Mouse (Mus musculus) layer of hippocampus, postnatal 14 days (tissue): ENCODE measurements around the gene Vsig8. TPM values are rescaled to one million over a fixed set of nuclear protein-coding genes. Genes with fewer than 3 reads are reported as not detected.
A peak's percentile ranks its signal among the peaks of the same experiment; 100 is the strongest.

Experiments used
- DNase-seq, 2 experiments: peaks; one replicate each; pipeline ENCODE4 v3.0.0; 2021 to 2022; ENCODE audit warnings: low spot score in 2 of 2, mixed read lengths in 1 of 2
- total RNA-seq, 2 experiments: library from RNA; stranded (reverse); gene quantifications; 2 replicates each; pipeline ENCODE4 v1.2.3; 2021

The Vsig8 gene
- total RNA-seq, 2 experiments from 2014 or later, result 0.71 to 0.74 TPM

DNA sequence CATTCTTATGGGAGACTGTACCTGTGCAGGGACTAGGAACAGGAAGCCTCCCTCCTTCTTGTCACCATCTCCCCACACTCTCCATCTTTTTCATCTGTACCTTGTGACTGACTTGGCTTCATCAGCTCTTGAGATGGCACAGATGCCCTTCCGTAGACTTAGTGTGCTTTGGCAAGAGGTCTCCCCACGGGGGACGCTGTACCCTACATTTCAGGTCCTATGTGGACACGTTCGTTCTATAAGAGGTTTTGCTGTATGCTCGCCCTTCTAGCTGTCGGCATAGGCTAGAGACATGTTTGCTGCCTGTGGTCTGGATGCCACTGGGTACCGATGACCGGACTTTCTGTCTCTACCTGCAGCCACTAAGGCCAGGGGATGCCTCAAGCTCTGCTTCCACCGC is 28.3 kb upstream of the Vsig8 start:
- DNase-seq, result no peak

DNA sequence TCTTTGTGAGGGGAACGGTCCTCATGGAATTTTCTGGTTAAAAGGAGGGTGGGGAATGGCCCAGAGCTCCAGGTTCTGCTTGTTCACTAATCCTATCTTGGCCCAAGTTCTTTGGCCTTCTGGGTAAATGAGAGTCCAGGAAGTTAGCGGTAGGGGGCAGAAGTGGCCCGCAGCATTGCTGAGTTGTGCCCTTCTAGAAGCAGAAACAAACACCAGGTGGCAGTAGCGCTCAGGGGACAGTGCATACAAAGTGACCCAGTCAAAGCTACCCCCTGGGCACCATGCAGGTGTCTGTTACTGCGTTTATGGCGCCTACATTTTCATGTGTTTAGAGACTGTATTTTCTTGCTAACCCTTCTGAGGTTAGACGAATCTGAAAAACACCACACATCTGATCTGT is 27.0 kb upstream of the Vsig8 start:
- peak; percentile 85 to 91 for DNase-seq

DNA sequence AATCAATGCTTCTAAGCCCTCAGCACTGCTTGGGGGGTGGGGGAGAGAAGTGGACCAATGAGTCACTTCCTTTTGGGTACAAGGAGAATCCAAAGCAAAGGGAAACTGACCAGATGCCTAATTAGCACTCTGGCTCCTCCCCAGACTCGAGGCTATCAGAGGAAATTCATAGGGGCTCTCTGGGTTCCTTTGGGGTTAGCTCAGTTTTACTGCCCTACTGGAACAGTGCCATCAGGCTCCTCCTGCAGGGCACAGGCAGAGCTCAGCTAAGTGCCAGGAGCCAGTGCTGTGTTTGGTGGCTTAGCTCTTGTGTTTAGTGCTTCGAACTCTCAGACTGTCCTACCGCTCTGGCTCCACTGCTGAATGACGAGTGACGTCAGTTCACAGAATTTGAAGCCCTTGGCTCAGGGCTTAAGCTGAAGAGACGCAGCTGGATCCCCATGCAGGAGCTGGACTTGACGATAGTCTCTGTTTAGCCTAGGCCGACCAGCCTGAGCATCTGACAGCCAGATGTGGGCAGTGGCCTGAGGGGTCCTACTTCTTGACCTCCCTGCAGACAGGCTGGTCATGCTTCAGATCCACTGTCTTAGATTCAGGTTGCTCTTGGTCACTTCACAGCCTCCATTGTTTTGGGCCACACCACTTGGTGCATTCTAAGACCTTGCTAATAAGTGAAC is 25.1 kb upstream of the Vsig8 start:
- DNase-seq, result no peak

DNA sequence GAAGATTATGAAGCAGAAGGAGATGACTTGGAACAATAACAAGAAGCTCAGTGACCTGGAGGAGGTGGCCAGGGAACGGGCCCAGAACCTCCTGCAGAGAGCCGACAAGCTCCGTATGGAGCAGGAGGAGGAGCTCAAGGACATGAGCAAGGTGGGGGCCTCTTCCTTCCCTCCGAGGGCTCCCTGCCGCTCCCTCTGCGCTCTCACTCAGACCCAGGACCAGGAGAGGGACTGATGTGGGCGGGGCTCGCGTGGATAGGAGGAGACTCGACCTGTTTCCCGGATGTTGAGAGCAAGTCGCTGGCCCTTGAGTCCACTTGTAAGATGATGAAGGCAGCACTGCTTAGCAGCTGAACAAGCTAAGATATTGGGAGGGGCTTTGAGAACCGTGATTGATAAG is 23.2 kb upstream of the Vsig8 start:
- no peak for DNase-seq

DNA sequence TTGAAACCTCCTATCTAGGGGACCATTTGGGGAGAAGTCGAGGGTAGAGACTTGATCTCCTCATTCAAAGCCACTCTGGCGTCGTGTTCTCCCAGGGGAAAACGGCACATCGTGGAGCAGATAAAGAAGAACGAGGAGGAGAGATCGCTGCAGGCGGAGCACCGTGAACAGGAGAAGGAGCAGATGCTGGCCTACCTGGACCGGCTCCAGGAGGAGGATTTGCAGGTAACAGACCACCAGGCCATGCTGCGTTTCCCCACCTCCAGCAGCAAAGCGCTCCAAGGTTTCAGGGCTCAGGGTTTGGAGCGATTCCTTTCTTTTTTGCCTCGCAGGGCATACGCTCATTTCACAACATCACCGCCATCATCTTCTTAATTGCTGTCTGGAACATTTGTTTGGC is 20.6 kb upstream of the Vsig8 start:
- DNase-seq, result no peak

DNA sequence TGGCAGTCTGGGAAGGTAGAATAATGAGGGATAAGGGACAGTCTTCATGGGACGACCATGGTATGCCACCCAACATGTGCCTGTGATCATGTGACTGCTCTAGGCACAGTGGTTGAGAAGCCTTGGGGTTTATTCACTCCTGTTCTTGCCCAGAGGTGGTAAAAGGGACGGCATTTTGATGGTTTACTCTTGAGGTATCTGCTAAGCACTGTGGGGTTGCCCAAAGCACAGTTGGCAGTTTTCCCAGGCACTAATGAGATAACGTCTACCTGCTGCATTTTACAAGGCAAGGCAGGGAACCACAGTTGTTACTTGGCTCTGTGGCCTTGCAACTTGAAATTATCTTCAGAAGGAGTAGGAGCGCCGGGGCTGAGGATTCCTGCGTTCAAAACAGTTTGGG is 15.9 kb upstream of the Vsig8 start:
- DNase-seq, result no peak

DNA sequence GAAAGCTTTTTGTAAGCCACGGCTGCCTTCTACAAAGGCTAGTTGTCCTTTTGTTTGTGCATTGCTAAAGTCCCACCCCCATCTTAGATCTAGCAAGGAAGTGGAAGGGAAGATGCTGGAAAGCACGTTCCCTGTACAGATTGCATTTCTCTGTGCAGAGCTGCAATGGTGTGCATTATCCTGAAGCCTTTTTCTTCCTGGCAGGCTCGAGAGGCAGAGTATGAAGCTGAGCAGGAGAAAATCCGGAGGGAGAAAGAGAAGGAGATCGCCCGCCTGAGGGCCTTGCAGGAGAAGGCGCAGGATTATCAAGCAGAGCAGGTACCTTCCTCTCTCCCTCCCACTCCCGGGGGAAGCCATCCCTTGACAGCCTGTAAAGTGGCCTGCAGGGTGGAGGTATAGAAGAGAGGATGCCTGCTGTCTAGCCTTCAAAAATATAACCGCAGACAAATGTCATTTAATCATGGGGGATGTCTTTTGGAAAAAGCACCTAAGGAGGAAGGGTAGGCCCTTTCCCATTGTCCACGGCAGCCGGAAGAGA is 15.4 kb upstream of the Vsig8 start:
- DNase-seq, result no peak

DNA sequence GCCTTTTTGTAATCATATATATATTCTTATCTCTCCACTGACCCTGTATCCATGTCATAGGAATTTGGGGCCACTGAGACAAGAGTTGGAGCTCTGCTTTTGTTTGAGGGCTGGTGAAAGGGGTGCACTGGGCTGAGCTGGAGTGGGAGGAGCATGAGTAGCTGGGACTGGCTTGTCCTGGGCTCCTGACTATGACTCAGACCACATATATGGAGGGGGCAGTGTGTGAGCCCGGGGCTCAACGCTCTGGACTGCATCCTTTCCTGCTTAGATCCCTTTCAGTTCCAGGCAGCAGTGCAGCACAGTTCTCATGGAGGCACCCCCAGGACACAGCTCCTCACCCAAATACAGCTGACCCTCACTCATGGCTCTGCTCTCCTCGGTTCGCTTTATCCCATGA is 9.7 kb upstream of the Vsig8 start:
- DNase-seq, result no peak

DNA sequence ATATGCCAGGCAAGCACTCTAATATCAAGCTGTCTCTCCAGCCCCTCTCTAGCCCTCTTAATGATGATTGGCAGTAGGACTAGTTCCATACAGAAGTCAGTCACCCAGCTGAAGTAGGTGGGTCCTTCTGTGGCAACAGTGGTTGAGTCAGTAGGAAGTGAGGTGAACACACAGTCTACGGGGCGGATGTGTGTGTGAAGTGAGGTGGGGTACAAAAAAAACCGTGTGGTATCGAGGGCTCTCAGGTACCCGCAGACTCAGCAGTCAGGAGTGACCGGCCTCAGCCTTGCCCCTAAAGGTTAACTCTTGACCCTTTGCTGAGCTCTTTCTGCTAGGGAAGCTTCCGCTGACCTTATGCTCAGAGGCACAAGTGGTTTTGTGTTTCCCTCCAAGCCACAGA is 7.2 kb upstream of the Vsig8 start:
- DNase-seq, result no peak

DNA sequence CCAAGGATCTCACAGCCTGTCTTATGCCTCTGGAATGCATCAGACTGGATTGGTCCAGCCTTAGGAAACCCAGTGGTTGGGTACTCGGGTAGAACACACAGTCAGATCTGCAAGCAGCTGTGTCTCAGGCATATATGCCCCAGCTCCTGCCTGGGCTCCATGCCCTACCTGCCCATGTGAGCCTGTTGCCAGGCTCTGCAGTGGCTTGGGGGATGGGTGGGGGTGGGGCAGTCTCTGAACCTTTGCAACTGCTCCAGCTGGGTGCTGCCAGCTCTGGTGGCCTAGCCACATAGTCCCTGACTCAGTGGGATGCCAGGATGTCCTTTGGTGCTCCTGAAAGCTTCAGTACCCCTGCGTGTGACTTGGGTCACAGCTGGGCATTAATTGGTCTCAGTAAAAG is 6.4 kb upstream of the Vsig8 start:
- no peak for DNase-seq

DNA sequence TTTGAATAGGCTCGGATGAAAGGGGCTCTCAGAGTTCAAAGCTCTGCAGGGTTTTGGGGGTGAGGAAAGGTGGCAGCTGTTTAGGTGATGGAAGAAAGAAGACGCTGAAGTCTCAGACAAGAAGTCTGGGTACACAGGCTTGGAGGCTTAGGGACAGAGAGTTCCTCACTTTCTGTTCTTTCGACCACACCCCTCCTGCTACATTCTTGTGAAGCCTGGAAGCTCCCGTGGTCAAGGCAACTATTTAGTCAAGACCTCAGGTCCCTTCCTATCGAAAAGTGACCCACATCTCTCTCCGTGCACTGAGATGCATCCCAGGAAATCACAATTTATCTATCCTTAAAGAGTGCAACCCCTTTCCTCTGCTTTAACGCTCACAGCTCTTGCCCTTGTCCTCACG is 6.0 kb upstream of the Vsig8 start:
- no peak for DNase-seq

DNA sequence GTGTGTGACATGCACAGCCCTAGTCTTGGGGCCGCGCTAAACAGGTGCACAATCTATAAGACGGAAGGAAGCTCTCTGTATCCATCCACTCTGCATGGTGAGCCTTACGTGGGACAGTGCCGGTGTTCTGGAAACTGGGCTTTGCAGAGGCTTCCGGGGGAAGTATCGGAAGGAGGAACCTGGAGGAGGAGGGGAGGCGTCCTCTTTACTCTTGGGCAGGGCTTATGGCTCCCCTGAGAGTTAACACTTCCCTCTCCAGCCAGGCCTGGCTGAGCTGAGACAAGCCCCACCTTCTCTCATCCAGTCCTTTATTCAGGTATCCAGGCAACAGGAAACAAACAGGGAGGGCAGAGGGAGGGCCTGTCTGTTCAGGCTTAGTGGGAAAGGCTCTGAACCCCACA is 5.2 kb upstream of the Vsig8 start:
- no peak for DNase-seq

DNA sequence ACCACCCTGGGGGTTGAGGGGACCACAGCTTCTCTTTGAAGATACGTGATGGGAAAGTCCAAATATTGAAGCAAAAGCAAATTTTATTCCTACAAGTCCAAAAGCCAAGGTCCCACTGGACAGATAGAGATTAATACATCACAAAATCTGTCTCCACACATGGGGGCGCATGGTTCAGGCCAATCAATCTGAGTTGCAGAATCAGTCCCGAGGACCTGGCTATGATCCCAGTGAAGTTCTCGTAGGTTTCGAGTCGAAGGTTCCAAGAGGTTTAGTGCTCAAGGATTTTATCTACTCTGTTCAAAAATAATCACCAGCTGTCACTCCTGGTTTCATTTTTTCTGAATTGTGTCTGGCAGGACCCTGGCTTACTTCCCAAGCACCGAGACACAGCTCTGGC is 4.7 kb upstream of the Vsig8 start:
- no peak for DNase-seq

DNA sequence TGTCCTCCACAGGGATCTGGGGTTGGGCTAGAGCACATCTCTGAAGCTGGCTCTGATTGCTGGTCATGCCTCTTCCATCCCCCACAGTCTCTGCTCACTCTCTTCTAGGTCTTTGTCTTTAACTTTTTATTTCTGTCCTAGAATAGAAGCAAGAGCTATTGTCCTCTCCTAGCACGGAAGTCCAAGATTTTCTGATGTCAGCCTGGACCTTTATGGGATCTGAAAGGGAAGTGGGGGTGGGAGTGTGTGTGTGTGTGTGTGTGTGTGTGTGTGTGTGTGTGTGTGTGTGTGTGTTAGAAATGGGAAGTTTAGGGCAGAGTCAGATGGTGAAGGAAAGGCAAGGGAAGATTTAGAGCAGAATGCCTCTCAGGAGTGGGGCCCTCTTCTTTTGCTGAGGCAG is 3.1 kb upstream of the Vsig8 start:
- no peak for DNase-seq

DNA sequence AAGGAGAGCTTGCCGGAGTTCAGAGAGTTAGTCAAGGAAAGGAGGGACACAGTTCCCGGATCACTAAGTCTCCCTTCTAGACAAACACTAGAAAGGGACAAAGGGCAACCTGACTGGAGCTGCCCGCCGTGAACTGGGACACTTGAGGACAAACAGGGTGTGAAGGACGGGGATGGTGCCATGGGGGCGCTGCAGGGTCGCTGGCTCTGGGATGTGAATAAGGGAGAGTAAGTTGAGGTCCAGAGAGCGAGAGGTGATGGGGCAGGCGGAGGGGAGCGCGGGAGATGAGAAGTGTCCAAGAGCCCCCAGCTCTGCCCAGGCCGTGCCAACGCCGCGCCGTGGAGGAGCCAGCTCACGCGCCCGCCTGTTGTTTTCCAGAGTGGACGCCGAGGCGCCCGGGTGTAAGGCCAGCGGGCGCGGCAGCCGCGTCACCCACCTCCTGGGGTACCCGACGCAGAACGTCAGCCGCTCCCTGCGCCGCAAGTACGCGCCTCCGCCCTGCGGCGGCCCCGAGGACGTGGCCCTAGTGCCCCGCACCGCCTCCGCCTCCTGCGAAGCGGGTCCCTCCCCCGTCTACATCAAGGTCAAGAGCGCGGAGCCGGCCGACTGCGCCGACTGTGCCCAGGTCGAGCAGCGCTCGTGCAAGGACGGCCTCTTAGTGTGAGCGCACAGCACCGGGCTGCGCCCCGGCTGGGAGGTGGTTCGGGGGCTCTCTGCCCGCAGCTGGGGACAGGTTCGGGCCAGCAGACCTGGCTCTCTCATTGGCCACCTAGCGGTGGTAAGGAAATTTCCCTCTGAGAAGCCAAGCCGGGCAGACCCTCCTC is 7.1 kb downstream of the Vsig8 start:
- peak; percentile 55 to 63 for DNase-seq

DNA sequence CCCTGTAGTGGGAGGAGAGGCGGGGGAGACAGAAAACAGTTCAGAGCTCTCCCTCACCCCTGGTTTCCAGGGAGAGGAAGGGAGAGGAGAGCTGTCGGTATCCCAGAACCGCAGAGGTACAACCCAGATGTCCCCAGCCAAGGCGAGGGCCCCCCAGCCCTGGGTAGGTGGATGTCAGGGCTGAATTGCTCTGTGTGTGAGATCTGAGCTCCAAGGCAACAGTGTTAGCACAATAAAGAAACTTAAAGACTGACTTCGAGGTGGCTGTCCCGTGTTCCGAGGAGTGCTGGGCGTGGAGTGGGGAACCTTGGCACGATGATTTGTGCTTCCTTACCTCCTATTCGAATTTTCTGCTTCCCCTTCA is 7.7 kb downstream of the Vsig8 start:
- DNase-seq, result no peak

DNA sequence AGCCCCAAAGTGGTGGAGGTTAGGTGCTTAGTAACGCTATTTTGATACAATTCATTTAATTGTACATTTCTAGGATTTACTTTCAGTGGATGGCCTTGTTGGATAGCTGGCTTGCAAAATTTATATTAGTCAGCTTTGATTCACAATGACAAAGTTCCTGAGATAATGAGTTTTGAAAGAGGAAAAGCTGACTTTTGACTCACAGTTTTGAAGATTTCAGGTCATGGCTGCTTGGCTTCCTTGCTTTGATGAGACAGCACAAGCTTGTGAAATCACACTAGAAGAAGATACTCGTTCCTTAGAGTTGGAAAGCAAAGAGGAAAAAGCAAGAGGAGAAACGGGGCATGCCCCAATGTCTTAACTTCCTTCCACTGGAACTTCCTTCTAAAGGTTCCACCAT is 10.4 kb downstream of the Vsig8 start:
- no peak for DNase-seq

DNA sequence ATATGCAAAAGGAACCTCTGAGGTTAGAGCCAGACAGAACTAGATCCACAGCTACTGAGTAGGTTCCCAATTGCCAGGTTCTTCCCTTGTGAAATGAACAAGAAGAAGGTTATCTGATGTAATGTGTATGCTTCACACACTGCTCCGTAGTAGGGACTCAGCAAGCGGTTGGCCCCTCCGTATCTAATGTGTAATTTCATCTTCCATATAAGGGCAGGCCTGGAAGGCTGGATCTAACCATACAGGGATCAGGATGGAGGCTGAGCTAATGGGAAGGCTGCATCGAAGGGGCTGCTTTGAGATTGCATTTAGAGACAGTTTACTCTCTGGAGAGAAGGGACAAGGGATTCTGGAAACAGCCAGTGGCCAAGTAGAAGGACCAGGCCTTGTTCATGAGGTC is 12.0 kb downstream of the Vsig8 start:
- no peak for DNase-seq

DNA sequence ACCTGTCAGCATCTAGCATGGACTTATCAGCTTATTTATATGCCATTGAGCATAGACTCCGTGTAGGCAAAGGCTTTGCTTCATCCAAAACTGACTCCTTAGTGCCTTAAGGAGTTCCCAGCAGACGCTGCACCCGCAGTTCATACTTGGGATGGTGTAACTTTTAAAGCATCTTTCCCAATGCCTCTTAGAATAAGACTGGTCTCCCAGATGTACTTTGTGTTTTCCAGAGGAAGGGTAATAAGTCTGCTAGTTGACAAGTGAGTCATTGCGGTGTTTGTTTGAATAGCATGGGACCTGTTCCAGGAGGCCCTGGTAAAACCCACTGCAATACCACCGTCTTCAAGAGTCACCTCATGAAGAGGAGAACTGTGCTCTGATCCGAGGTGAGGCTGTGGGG is 24.4 kb downstream of the Vsig8 start:
- no peak for DNase-seq

DNA sequence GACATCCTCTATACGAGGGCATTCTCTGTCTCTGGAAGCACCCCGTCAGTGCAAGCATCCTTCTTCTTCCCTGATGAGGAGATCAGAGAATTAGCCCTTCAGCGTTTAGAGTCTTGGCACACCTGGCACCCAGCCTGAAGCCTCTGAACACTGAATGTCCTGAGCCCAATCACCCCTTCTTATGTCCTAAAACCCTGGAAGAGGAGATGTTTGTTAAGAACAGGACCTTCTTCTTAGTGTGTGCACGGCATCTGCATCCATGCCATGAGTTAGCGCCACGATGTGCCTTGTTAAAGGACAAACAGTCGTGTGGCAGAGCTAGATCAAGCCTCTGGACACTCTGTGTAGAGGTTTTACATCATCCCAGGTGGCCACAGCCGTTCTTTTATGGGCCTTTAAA is 26.7 kb downstream of the Vsig8 start:
- DNase-seq, result no peak

DNA sequence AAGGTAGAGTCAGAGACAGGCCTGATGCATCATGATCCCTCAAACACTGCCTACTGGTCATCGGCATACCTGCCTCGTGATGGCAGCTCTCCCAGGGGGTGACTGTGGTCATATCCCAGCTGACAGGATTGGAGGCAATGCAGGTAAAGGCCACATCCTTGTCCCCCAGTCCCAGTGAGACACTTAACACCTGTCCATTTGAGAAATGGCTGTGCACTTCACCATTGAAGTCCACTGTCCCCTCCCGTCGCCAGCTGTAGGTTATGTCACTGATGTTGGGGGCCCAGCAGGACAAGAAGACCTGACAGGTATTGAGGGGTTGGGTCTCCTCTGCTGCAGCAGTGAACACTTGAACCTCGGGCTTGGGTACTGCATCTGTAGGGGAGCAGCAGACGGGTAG is 28.5 kb downstream of the Vsig8 start:
- no peak for DNase-seq

DNA sequence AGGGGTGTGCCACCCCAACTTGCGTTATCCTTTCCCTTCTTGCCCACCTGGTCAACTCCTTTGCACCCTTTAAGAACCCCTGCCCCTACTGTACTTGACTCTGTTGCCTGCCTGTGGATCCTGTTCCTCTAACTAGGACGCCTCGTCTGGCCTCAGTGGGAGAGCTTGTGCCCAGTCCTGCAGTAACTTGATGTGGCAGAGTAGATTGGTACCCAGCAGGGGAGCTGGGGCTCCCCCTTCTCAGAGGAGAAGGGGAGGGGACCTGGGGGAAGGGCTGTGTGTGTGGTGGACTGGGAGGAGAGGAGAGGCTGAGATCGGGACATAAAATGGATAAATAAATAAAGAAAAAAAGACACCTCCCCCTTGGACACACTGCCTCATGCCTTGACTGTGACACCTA is 29.3 kb downstream of the Vsig8 start:
- DNase-seq, result no peak
